Mouse (Mus musculus) right cerebral cortex, postnatal 10 days (tissue): Measurements from ENCODE around the gene Methig1.

Experiments used
- DNase-seq, 2 experiments: peaks; one replicate each; pipeline ENCODE4 v3.0.0; 2021; ENCODE audit warnings: low spot score in 2 of 2

Gene Methig1

DNA sequence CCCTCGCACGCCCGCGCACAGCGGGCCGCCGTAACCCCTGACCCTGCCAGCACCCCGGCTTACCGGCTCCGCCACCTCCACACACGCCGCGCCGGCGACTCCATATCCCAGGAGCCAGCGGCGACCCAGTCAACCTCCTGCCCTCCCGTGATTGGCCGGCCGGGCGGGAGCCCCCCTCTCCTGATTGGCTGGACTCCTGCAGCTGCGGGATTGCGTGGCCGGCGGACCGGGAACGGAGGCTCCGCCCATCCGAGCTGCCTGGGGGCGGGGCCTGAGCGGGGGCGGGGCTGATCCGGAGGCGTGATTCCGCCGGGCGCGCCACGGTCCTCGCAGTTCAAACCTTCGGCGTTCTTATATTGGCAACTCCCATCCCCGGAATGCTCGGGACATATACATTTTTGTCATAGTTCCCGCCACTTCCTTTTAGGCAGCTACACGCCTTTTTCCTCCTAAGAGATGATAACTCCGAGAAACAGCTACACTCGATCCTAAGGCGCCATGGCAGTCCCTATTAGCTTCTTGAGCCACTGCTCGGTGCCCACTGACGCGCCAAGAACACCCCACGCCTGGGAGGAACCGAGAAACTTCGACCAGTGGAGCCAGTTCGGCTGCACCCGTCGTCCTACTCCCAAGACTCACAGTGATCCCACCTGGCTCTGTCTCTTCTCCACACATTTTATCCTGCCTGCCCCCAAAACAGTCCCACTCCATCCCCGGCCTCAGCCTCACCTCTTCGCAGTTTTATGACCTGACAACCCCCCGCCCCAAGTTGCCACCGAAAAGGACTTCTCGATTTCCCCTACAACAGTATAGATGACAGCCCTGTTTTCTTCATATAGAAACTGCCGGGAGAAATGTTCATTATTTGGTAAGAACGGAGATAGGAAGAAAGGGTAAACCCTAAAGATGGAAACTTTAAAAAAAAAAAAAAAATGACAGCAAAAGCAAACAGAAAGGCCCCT is 70.2 kb downstream of the Methig1 start:
- DNase-seq, result peak; percentile 98

DNA sequence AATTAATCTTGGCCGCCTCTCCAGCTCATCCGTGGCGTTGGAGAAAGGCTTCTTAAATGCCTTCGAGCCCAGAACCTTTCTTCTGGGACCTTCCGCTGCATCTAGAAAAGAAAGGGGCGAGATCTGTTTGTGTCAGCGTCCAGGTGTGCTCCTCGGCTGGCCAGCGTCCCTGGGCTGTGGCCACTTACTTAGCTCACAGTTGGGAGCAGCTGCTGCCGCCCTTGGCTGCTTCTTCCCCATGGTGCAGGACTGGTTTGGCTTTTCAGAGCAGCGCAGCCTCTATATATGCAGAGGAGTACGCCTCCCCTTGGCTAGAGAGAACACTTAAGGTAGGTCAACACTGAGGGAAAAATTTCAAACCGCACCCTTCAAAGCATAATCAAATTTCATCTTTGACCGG is 71.0 kb downstream of the Methig1 start:
- DNase-seq, result no peak

DNA sequence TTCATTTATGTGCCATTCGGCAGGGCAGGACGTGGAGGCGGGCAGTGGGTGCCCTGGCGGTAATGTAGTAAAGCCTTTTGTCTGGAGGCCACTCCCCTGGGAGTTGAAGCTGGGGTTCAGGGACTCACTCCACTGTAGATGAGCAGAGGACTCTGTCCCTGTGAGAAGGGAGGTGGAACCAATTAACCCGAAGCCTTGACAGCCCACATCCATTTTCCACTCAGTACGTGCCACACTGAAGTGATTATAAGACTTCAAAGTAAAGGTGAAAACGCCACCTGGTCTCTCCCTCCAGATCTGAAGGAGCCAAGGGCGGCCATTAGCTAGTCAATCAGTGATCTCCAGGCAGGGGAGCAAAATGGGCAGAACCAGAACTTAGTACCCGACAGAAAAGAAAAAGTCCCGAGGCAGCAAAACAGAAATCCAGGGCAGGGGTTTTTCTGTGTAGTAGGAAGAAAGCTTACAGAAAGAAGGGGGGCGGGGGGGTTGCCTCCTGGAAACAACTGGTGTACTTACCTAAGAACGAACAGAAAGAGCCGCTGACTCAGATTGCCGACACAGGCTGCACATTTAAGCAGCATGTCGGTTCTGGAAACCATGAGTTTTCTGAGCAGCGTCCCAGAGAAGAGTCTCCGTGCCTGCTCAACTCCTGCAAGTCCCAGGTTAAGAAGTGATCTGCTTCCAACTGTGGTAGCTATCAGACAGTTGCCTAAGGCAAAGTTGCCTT is 71.6 kb downstream of the Methig1 start, which contains the start of gene Slc11a2:
Slc11a2 (minus strand) TSS at position 677 of the 727 bp plus-strand sequence.
- DNase-seq, result no peak

DNA sequence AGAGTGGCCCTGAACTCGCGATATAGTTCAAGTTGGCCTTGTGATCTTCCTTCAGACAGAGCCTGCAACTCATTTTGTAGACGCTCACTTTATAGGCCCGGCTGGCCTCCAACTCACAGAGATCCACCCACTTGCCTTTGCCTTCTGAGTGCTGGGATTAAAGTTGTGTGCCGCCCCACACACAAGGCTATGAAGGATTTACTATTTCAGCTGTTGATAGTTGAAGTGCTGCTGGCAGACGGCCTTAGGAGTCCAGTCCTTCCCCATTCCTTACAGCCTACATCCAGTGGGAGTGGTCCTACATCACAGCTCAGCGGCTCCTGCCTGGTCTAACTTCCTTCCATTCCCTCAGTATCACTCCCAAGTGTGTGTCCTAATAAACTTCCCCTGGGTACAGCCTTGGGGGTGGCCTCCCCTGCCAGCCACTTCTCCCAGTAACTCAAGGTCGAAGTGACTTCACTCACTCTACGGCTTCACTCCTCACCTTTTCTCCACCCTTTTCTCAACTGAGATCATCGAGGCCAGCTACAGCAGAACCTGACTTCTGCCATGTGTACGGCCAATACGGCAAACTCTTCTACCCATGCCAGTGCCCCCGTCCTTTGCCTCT is 75.5 kb downstream of the Methig1 start:
- DNase-seq, result no peak

DNA sequence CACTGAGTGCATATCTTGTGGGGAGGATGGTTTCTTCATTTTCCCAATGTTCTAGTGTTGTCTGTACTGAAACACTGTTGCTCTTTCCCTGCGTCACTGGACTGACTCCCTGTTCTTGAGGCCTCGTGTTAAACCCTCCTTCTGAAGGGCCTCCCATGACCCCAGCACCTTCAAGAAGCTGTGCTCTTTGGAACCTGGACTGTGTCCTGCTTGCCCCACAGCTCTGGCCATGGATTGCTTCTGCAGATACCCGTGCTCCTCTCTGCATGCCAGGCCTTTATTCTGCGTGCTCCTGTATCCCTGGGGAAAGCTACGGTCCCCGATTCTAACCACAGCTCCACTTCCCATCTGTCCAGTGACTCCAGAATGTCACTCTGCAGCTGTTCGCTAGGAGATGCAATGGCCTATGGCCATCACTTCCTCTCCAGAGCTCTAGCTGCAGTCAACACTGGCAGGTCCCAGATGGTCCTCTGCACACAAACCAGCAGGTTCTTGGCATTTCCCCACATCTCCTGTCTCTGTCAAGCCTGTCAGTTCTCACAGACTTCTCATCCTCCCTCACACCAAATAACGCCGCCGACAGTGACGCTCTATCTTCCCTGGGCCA is 77.1 kb downstream of the Methig1 start:
- no peak for DNase-seq

DNA sequence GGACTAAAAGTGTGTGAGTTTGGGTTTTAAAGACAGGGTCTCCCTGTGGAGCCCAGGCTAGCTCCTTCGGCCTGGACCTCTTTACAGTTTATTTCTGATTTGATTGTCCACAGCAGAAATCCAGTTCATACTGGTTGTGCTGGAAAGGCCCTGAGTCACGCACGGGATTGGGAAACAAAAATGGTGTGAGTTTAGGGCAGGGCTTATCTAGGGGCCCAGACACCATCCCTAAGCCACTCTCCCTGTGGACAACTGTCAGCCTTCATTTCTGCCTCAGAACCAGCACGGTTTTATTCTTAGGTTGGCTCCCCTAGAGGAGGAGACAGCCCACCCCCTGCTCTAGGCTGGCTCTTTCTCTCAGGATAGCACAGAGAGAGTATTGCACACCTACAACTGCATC is 80.3 kb downstream of the Methig1 start:
- DNase-seq, result no peak
